Mouse (Mus musculus) retina, postnatal 1 day (tissue): ENCODE measurements at regions not wholly inside any gene's neighbourhood (a gene's known extent, or its start where the extent isn't known, plus 50 kb on each side); places are given as distances from the start of the nearest gene placed in this dataset.

Experiments
- DNase-seq: peaks from one replicate; pipeline ENCODE4 v3.0.0-alpha.2; 2012

DNA sequence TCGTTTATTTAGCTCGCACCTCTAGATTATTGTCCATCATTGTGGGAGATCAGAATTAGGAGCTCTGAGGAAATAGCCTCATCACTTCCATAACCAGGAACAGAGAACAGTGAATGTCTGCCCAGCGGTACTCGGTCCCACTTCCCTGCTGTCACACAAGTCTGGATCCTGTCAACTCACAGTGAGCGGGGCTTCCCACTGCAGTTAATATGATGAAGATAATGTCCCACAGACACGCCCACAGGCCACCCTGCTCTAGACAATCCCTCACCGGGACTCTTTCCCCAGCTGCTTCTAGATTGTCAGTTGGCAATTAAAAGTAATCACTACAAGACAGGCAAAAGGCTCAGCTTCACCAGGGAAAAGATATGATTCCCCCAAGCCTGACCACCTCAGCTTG lies 124.2 kb upstream of the Plekha5 start:
- DNase-seq: peak; percentile 44

DNA sequence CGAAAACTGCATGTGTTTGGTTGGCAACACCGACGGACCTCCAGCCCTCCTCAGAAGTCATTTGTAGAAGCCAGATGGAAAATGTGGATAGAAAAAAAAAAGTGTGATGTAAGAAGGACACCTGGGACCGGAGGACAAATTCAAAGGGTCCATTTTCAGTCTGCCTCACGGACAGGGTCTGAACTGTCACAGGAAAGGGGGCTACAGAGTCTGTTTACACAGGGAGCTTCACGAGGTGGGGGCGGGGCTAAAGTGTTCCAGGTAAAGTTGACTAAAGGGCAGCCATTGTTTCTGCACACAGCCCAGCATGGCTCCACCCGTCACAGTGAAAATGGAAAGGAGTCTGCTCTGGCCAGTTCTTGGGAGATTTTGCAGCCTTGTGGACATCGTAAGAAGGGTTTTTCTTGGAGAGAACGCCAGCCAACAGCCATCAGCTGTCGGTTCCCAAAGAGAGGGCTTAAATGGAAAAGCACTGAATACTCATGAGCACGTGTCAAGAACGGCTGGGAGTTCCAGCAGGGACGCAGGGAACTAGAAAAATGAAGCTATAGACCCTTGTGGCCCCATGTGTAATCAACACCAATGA lies 125.8 kb upstream of the Plekha5 start:
- DNase-seq: no peak

DNA sequence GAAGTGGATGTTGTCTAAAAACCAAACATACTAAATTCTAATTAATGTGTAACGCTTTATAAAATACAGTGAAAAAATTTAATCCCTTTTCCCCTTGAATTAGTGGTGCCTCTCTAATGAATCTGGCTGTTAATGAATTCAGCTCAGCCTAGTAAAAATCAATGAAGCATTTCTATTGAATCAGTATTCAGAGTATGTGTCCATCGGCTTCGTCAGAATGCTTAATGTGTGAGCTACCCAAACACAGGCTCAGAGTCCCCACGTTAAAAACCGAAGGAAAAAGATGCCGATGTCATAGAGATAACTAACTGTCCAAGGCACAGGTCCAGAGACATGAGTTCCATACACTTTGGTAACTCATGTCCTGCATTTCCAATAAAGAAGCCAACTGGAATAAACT lies 126.3 kb upstream of the Plekha5 start:
- no peak for DNase-seq

DNA sequence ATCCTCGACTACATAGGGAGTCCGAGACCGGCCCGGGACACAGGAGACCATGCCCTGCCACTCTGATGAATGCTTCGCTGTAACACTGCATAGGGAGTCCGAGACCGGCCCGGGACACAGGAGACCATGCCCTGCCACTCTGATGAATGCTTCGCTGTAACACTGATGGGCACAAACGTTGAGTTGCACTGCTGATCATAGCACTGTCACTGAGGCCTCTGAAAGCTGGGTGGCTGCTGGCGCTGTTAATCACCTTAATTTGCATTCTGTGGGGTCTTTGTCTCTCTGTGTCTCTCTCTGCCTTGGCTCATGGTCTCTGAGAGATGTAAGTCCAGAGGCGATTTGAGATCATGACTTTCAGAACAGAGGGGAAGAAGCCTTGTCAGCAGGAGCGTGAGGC lies 133.7 kb upstream of the Plekha5 start:
- DNase-seq: no peak

DNA sequence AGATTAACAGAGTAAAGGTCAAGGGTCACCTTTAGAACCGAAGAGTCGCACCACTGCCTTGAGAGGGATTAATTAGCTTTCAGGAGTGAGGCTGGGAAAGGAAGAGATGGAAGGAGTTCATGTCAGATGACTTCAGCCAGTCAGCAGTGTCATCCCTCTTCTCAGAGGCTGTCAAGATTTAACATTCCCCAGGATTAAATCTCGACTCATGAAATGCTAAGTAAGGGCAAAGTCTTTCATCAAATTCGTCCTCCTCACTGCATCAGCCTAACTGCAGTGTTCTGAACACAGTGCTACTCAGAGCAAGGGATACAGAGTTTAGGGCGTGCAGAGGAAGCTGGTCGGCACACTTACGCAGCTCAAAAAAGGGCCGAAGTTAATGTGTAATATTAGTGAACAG lies 135.1 kb upstream of the Plekha5 start:
- no peak for DNase-seq

DNA sequence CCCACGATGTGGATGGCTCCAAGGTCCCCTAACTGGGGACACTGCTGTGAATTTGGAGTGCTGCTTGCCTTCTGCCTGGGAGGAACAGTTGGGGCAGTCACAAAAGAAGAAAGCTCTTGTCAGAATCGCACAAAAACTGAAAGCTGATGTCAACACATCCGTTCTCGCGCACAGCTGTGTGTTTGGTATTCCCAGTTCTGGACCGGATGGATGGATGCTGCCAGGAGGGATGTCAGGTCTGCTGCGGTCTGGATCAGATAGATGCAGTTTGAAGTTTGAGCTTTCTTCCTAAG lies 141.6 kb upstream of the Plekha5 start:
- DNase-seq: no peak

DNA sequence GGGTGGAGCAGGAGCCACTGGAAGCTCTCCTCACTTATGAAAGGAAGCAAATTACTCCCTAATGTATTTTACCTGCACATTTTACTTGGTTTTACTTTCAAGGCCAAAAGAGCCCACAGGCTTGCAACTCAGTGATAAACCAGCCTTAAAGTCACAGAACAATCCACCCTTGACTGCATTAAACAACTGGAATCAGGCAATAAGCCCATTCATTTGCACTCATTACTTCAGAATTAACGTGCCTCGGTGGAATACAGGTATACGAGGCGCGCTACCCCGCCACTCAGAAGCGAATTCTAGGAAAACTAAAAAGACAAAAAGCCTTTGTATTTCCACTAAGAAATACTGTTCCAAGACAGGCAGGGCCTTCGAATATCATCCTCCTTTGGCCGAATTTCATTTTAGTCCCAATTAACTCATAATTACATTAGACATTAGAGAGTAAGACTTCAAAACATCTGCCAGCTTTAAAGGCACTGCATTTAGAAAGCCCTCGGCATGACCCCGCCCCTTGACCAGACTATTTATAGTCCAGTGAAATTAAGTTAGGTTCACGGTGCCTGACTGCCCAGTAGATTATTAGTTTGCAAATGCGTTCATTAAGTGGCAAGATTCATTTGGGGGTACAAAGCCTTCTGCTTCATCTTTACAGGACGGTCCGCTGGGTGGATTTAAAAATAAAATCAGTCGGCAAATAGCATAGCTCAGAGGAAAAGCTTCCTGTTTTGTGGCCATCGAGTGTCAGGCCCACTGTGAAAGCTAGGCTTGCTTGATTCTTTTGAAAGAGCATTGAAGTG lies 142.2 kb upstream of the Plekha5 start:
- peak; percentile 37 for DNase-seq

DNA sequence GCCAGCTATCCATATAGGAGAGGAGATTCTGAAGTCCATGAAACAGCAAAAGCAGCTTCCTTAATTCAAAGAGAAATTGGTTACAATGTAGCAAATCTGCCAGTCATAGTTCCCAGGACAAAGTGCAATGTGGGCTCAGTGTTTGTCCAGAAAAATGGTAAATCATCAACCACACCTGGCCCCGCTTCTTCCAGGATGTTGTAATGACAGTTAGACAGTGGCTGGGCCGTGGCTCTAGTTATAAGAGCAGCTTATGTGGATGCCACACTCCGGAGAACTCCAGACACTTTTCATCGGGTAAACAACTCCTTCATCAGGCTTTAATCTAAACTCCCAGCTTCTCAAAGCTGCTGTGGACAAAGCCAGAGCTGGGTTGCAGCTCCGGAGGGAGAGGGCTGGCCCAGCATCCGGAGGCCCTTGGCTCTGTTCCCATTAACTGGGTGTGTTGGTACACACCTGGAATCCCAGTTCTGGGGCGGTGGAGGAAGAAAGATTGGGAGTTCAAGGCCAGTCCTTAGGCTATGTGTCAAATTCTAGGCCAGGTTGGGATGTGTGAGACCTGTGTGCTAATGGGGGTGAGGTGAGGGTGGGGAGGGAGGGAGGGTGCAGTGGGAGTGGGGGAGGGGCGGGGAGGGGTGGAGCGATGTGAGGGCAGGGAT lies 142.9 kb upstream of the Plekha5 start:
- no peak for DNase-seq

DNA sequence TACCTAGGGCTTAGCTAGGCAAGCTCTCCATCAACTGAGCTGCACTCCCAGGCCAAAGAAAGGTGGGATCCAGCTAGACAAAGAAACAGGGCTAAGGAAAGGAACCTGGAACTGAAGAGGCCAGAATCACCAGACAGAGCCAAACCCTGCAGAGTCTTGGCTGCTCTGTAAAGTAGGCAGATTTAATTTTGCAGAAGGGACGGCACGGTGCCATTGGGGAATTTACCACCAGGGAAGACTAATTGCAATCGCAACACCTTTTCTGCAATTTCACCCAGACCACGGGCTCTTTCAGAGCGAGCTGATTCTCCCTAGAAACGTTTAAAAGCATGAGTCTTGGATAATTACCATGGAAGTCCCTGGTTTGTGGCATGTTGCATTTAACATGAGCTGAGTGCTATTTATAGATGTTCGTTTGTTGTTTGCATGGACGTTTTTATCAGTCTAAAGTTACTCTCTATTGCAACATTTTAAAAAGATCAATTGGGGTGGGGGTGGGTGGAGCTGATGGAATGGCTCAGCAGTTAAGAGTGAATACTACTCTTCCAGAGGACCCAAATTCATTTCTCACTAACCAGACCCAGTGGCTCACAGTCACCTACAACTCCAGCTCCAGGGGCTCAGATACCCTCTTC lies 144.0 kb upstream of the Plekha5 start:
- DNase-seq: no peak

DNA sequence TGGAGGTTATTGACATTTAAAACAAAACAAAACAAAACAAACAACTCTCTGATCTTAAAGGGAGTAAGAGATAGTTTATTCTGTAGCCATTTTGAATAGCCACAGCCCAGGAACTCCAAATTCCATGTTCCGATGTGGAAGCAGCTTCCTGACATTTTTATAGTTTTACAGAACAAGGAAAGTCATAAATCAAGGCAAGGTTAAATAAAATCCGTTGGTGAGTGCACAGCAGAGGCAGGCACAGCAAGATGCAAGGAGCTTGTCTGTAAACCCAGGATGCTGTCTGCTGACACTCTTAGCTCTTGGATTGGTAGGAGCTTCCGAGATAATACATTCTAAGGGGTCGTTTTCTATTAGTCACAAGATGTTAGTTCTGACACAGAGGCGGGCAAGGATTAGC lies 145.1 kb upstream of the Plekha5 start:
- no peak for DNase-seq

DNA sequence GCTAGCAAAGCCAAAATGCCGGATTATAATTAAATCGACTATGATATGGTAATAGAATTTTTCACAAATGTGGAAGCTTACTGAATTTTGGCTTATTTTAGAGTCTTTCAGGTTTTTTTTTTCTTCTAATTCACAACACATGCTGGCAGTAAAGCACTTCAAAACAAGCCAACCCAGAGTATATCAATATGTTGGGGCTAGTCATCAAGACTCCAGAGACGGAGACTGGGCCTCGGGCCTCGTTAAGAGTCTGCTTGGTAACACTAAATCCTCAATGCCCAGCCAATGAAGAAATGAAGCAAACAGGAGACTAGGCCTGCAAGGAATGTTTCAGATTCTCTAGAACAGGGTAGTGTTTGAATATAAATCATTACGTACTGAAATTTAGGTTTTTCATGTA lies 153.3 kb upstream of the Plekha5 start:
- no peak for DNase-seq

DNA sequence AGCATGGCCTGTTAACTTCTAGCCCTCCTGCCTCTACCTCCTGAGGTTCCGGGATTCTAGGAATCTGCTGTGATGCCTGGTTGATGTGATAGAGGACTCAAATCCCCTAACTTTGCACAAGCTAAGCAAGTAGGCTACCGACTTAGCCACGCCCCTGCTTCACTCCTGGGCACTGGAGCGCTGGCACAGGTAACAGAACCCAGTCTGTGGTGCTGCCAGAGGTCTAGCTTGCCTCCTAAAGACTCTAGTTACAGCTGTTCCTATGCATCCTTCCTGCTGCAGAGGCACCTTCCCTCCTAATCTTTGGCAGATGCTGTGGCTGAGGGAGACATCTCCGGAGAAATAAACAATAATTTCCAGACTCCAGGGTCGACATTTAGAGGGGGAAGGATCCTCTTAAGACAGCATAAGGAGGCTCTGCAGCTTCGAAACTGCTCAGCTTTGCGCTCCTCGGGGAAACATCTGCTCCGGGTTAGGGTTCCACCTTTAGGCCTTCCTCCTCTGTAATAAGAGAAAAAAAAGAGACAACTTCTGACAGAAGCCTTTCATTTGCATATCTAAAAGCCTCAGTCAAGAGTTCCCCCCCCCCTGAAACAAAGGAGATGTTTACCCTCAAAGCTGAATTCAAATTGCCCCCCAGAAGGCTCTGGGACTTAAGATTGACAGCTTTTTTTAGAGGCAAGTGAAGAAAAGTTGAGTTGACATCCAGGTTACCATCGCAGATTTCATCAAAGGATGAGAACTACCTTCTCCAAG lies 155.4 kb upstream of the Plekha5 start:
- no peak for DNase-seq

DNA sequence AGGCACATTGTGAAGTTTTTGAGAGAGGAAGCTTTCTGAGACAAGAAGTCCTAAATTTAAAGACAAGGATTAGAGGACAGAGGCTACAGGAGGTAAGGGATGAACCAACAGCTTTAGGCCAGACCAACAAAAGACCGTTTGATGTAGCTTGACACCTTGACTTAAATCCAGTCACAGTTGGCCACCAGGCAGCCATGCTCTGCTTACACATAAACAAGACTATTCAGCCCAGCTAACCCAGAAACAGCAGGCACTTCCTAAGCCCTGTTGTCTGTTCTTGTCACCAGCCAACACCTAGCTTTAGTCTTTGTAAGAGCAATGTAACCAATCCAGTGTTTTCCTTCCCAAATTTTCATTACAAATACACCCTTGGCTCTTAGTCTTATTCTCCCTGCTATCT lies 159.9 kb upstream of the Plekha5 start:
- DNase-seq: no peak

DNA sequence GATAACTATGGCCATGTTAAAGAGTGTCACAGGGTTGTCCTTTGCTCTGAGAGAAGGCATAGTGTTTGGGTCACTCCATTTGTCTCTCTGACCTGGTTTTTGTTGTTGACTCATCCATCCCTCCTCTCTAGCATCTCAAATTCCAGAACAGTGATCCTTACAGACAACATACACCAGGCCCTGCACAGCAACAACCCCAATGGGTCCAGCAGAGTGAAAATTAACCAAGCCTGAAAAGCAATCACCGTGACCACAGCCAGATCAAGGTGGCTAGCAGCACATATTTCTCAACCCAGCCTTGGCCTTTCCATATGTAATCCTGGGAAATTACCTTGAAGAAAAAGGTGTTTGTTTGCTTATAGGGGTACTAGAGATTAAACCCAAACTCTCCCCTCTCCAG lies 162.0 kb upstream of the Plekha5 start:
- no peak for DNase-seq

DNA sequence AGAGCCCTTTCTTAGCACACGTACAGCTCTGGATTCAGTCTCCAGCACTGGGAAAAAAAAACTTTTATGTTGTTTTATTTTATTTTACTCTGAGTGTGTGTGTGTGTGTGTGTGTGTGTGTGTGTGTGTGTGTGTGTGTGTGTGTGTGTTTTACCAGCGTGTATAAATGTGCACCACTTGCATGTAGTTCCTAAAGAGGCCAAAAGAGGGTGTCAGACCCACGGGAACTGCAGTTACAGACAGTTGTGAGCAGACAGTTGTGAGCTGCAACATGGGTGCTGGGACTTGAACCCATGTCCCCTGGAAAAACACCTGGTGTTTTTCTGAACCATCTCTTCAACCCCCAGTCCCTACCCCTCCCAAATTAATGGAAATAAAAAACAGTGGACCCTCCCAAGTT lies 165.1 kb upstream of the Plekha5 start:
- DNase-seq: no peak

DNA sequence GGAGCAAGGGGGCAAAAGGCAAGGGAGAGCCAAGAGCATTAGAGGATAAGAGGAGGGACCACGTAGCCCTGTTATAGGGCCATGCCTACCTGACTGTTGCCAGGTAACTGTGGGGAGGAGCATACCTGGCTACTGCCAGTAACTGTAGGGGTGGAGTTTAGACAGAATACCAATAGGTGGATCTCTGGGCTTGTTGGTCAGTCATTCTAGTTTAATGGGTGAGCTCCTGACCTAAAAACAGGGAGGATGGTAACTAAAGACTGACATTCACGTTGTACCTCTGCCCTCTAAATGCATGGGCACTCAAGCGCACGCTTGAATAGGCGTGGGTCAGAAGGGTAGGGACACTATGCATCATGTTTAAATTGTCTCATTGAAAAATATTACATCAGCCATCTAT lies 165.8 kb upstream of the Plekha5 start:
- DNase-seq: no peak

DNA sequence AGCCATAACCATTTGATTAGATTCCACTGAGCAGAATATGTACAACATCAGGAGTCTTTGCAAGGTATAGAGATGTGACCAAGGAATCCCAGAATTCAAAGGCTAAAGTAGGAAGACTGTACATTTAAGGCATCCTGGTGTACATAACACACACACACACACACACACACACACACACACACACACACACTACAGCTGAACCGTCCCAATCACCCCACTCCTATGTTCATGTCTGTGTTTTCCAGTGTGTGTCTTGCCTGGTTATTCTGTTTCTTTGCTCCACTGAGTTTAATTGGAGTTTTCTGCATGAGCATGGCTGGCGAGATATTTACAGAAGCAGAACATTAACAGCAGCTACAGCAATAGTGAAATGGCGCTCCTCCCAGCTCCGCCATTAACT lies 172.3 kb upstream of the Plekha5 start:
- no peak for DNase-seq

DNA sequence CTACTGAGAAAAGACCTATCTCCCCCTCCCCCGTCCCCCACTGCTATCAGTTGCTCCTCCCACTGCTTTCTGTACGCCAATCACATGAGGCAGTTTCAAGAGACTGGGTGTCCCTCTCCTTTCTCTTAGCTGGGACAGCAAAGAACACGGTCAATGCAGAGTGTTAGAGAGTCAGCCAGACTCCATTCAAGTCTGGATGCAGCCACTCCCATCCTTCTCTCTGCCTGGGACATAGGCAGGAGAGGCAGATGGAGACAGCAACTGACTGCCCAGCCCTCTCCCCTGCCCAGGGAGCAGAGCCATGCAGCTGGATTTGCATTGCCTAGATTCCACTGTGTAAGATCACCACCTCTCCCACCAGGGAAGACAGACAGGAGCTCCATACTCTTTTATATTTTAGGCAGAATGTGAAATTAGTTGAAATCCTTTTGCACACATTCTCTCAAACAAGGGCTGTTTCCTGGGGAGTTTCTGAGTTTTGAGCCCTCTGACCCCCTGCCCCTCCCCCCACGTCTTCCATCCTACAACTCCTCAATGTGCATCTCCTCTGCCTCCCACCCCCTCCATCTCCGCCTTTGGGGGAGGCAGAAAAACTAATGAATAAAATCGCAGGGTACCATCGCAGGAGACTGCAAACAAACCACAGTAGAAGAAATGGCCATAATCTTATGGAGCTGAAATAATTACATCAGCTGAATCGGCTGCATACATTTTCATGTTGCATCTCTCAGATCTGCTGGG lies 180.3 kb upstream of the Plekha5 start:
- DNase-seq: peak; percentile 11

DNA sequence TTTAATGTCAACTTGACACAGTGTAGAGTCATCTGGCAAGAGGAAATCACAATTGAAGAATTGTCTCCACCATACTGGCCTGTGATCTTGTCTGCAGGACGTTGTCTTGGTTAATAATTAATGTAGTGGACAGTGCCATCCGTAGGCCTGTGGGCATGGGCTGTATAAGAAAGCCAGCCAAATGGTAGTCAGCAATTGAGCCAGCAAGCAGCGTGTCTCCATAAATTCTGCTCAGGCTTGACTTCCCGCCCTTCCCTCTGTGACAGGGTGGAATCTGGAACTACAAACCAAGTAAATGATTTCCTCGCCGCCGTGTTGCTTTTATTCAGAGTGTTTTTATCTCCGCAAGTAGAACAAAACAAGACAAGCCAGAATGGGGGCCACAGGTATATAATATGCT lies 184.5 kb upstream of the Plekha5 start:
- DNase-seq: no peak

DNA sequence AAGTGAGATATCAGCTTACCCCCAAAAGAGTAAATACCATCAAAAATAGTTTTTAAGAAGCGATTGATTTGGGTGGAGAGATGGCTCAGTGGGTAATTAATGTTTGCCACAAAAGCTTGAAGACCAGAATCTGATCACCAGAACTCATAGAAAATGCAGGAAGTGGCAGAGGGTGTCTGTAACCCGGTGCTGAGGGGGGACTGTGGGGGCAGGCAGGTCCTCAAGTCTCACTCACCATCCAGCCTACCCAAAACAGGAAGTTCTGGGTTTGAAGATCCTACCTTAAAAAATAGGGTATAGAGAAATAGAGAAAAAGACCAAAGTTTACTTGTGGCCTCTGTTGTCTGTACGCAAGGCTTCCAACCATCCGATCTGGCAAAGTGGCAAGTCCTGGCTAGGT lies 190.3 kb upstream of the Plcz1 start:
- DNase-seq: no peak

DNA sequence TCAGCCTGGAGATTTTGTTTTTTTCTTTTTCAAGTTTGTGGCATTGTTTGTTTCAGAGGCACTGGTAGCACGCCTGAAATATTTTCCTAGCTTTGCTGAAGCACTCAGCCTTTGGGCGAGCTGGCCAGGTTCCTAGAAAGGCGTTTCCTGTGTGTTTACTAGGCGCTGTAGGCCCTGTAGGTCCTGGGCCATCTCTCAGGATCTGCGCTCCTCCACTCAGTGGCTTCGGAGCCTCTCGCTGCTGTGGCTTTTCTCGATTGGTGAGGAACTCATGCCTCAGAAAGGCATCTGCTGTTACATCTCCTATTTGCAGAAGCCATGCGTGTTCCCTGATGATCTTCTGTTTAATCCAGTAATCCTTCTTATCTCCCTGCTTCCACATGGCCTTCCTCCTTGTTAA lies 188.0 kb upstream of the Plcz1 start:
- peak; percentile 48 for DNase-seq

DNA sequence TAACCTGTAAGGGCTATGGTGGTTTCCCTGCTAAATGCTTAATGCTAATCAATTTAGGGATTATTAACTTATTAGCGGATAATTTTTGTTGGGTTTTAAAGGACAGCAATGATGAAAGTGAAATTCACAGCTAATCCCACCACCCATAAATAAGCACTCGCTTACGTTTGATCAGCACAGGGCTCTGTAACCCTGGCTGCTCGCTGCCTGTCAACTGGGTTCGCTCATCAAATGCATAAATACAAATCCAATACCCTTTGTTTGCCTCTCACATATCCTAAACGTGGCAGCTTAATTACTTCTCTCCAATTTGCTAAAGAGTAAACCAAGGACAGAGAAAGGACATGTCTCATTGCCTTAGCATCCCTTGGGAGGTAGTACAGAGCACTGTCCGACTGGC lies 187.5 kb upstream of the Plcz1 start:
- no peak for DNase-seq
